Mouse (Mus musculus): ENCODE measurements around the gene Ptrh2. TPM values are rescaled to one million over a fixed set of nuclear protein-coding genes. Genes with fewer than 3 reads are reported as not detected.

Ptrh2 gene
- 10 to 100 TPM in 2 of 4 experiments, 1 to 10 TPM in 2; 9.2 to 10.6 (median 10.0) TPM for total RNA-seq (2022)

DNA sequence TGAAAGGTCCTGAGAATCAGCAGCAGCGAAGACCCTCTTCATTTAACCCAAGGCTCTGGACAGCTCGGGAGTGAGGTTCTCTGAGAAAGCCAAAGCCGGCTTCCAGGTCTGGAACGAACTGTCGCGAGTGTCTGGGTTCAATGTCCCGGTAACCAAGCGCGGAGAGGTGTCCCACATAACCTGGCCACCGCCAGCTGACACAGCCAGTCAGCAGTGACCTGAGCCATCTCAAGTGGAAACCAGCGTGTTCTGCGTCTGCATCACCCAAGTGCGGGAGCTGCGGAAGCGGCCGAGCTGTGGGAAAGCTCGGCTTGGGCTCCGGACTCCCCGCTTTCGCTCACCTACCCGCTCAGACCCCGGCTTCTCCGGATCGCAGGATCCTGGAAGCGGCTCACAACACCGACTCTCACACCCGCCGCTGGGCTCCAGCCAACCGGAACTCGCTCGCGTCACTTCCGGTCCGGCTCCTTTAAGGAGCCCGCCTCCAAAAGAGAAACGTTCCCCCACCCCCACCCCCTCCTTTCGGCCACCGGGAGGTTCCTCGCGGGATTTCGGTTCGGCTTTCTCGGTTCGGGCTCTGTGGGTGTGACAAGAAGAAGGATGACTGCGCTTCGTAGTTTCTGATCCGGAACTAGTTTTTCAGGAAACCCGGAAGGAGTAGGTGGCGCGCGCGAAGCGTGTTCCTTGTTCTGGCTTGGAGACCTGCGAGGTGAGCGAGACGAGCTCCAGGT, at the start of gene Ptrh2, which contains the start of gene Vmp1:
Ptrh2 (plus strand) TSS at position 591 of the 731 bp plus-strand sequence.
Vmp1 (minus strand) TSS at position 442 of the 731 bp plus-strand sequence.
- DNase-seq (ENCODE audit: low spot score in 2 of 2) = peak; percentile 88 to 91

DNA sequence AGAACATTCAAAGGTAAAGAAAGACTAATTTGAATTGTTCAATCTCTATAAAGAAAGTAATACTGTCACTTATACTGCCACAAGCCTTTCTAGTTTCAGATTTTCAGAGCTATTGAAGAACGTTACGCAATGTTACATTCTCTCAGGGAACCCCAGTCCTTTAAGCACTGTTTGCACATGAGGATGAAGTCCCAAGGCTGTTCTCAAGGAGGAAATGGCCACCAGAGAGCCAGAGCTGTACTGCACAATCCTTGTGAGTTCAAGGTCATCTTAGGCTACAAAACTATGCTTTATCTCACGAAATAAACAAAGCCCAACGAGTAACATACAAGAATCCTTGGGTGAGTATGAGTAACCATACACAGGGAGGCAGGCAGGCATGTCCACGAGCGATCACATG, 49.4 kb upstream of the Ptrh2 start:
- no peak for DNase-seq (ENCODE audit: low spot score in 2 of 2)

GRCm38 (mm10) chr11:86637697-86638096, 46.1 kb upstream of the Ptrh2 start:
- no peak for DNase-seq (ENCODE audit: low spot score in 2 of 2)

DNA sequence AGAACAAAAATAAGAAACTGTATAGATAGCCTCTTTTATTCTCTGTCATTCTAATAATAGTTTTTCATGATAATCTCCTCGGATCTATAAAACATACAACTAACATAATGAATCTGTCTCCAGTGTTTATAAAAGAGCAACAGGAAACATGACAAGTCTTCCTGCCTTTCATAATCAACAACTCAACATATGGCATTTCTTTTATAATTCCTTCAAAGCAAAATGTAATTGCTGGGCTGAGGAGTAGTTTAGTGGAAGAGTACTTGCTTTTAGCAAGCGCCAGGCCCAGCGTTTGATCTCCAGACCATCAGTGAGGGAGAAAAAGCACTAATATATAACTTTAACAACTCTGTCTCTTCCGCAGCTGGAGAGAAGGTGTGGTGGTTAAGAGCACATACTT, 42.1 kb upstream of the Ptrh2 start:
- DNase-seq (ENCODE audit: low spot score in 2 of 2) = no peak

GRCm38 (mm10) chr11:86644553-86644952, 39.2 kb upstream of the Ptrh2 start:
- no peak for DNase-seq (ENCODE audit: low spot score in 2 of 2)

- no peak for DNase-seq (ENCODE audit: low spot score in 2 of 2)
These were observed 37.5 kb upstream of the Ptrh2 start for GRCm38 (mm10) chr11:86646136-86646834.

DNA sequence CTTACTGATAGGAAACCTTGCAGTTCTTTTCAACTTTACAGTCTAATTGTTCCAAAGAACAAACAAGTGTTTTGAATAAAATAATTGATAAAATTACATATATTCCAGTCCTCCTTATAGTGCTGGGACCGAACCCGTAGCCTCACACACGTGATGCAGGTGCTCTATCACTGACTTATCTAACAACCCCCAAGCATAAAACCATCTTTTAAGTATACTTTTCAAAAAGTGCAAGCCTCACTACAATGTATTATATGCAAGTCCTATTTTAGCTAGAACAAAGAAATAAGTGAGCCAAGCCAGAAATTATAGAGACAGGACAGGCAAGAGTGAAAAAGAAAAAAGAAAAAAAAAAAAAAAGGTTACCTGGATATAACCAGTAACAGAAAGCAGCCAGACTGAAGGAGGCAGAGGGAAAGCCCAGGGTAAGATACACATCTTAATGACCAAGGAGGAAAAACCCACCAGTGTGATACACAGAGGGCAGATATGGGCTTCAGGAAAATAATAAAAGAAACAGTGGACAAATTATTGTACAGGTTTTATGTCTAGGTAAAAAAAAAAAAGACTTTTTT, 36.8 kb upstream of the Ptrh2 start:
- DNase-seq (ENCODE audit: low spot score in 2 of 2) = no peak

GRCm38 (mm10) chr11:86647706-86648447, 35.9 kb upstream of the Ptrh2 start:
- DNase-seq (ENCODE audit: low spot score in 2 of 2) = no peak

- DNase-seq (ENCODE audit: low spot score in 2 of 2) = no peak
These were observed 34.2 kb upstream of the Ptrh2 start for GRCm38 (mm10) chr11:86649542-86649941.

DNA sequence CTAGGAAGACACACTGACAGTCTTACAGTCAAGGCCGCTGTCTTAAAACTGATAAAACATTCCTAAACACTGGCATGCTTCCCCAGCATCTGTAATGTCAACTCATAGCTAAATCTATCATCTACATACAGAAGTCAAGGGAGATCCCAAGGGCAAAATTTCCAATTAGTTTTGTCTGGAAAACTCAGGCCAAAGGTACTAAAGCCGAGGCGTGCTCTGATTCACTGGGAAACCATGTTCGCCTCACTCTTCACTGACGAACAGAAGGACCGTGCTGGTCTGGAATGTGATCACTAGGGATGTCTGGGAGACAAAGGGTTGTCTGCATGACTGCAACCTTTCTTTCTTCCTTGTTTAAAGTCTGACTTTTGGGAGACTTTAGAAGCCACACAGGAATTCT, 33.1 kb upstream of the Ptrh2 start:
- no peak for DNase-seq (ENCODE audit: low spot score in 2 of 2)

GRCm38 (mm10) chr11:86652578-86652979, 31.2 kb upstream of the Ptrh2 start:
- DNase-seq (ENCODE audit: low spot score in 2 of 2) = no peak

- DNase-seq (ENCODE audit: low spot score in 2 of 2) = peak in 1 of 2 experiments; percentile 46
These were observed 30.3 kb upstream of the Ptrh2 start for GRCm38 (mm10) chr11:86653446-86653845.

GRCm38 (mm10) chr11:86654096-86654495, 29.7 kb upstream of the Ptrh2 start:
- DNase-seq (ENCODE audit: low spot score in 2 of 2) = no peak

GRCm38 (mm10) chr11:86655671-86656070, 28.1 kb upstream of the Ptrh2 start:
- no peak for DNase-seq (ENCODE audit: low spot score in 2 of 2)

DNA sequence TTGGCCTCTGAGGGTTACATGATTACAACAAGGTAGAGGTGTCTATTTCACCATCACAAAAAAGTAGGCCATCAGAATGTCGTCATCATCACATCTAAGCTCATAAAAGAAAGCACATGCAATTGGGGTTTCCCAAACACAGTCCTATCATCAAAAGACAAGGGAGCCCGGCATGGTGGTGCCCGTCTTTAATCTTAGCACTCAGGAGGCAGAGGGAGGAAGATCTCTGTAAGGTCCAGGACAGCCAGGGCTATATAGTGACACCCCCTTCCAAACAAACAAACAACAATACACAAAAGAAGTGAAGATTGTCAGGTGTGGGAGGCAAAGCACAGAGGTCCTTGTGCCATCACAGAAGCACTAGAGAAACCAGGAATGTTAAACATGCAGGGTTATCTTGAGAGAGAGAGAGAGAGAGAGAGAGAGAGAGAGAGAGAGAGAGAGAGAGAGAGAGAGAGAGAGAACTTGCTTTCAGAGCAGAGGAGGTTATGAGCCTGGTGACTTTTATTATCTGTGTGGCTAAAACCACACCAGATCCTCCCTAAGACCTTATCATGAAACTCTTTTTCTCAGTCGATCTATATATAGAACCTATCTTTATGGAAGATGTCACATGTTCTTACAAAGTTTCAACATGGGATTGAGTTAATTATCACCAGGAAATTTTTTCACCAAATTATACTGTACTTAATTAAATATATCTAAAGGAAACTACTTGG, 26.8 kb upstream of the Ptrh2 start:
- no peak for DNase-seq (ENCODE audit: low spot score in 2 of 2)

DNA sequence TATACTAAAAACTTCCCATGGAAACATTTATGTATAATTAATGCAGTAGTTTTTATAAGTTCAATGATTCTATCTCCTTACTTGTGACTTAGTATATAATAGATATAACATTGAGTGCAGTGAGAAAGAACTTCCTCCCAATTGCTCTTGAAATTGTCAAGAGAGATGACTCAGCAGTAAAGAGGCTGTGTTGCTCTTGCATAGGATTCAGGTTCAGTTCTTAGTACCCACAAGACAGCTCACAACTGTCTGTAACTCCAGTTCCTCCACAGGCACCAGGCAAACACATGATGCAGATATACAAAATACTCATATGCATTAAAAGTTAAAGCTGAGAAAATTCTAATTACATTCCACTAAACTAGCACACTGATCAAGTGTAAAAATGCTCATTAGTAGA, 25.9 kb upstream of the Ptrh2 start:
- DNase-seq (ENCODE audit: low spot score in 2 of 2) = no peak

GRCm38 (mm10) chr11:86662986-86663895, 20.5 kb upstream of the Ptrh2 start:
- no peak for DNase-seq (ENCODE audit: low spot score in 2 of 2)

DNA sequence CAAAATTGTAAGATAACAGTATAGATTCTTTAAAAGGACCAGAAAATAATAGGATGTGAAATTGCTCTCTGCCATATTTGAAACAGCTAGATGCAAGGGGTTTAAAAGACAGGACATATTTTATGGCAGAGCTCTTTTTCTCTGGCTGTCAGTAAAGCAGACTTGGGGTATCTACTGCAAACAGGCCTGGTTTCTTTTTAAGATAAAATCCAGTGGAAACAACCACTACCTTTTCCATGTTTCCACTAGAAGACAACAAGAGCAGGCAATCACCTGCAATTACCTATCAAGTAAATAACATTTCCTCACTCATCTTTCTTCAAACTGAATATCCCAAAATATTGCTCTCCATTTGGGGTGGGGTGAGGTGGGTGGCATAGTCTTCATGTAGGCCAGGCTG, 19.8 kb upstream of the Ptrh2 start:
- no peak for DNase-seq (ENCODE audit: low spot score in 2 of 2)

- no peak for DNase-seq (ENCODE audit: low spot score in 2 of 2)
These were observed 19.4 kb upstream of the Ptrh2 start for GRCm38 (mm10) chr11:86664406-86664805.

DNA sequence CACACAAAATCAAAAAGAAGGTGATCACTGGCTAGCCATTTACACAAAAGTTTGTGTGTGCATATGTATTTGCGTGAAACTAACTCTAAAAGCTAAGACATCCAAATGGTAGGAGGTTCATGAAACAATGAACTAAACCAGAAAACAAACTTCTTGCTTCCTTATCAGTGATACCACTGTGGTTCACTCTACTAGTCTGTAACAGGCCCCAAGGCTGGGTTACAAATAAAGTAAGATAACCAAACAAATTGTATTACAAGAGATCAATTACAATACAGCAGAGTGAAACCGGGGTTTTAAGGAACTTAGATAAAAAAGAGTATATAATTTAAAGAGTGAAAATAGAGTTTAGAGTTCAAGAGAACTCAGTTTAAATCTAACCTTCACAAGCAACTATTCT, 16.2 kb upstream of the Ptrh2 start:
- no peak for DNase-seq (ENCODE audit: low spot score in 2 of 2)

Data from layer of hippocampus, adult 8-10 months (tissue).